Mouse (Mus musculus) kidney, embryonic 15.5 days (tissue): ENCODE data around the gene Atxn2. TPM values are rescaled to one million over a fixed set of nuclear protein-coding genes. Genes with fewer than 3 reads are reported as not detected.

Source experiments
- ATAC-seq: fragments of 200-750 bp; cut with Nextera tagmentation; replicated peaks from 2 replicates; pipeline ENCODE4 v1.8.0; 2017; ENCODE audit warnings: moderate TSS enrichment; ENCODE audit not compliant: low FRiP score
- H3K27ac ChIP-seq: fragments of 300-500 bp; sonication (generic); 2 replicates; pipeline ENCODE4 v1.5.1; 2015; ENCODE audit warnings: mild to moderate bottlenecking, inconsistent platforms
- H3K27me3 ChIP-seq: fragments of 300-500 bp; sonication (generic); 2 replicates; pipeline ENCODE4 v1.6.1; 2015; ENCODE audit warnings: inconsistent platforms
- H3K36me3 ChIP-seq: fragments of 300-500 bp; sonication (generic); 2 replicates; pipeline ENCODE4 v1.6.1; 2015; ENCODE audit warnings: inconsistent platforms
- H3K4me1 ChIP-seq: fragments of 300-500 bp; sonication (generic); 2 replicates; pipeline ENCODE4 v1.6.1; 2015; ENCODE audit warnings: inconsistent platforms
- H3K4me2 ChIP-seq: fragments of 300-500 bp; sonication (generic); 2 replicates; pipeline ENCODE4 v1.6.1; 2015; ENCODE audit warnings: moderate library complexity, mild to moderate bottlenecking, inconsistent platforms
- H3K4me3 ChIP-seq: fragments of 300-500 bp; sonication (generic); replicated peaks from 2 replicates; pipeline ENCODE4 v1.5.1; 2015; ENCODE audit warnings: mild to moderate bottlenecking, inconsistent platforms
- H3K9ac ChIP-seq: fragments of 300-500 bp; sonication (generic); 2 replicates; pipeline ENCODE4 v1.6.1; 2015; ENCODE audit warnings: mild to moderate bottlenecking, inconsistent platforms
- H3K9me3 ChIP-seq: fragments of 300-500 bp; sonication (generic); replicated peaks from 2 replicates; pipeline ENCODE4 v1.6.1; 2016; ENCODE audit warnings: inconsistent platforms
- WGBS: fragments of 180-500 bp; shearing (Covaris S2); methylation state at CpG from one replicate; pipeline ENCODE4 v1.1.7; 2015; ENCODE audit warnings: mixed read lengths; 5-methylcytosine and 5-hydroxymethylcytosine counted together
- polyA plus RNA-seq: library from polyadenylated mRNA; unstranded; fragments of >200 nt; fragmentation: Nextera tagmentation; extraction: Ambion mirVana; gene quantifications from 2 replicates; pipeline ENCODE4 v1.2.1, GENCODE M21; 2015

Gene Atxn2
- polyA plus RNA-seq, 1 experiment from 2014 or later, result 50.1 TPM

GRCm38 (mm10) chr5:121833572-121834240, 122.6 kb downstream of the Atxn2 start:
- WGBS, result 21% methylated on average over 10 of the region's 10 CpGs
- no peaks in the 10 kb centered on the region for H3K9me3 ChIP-seq
- peak overlapping the region; percentile 89 for H3K27ac ChIP-seq
- H3K27me3 ChIP-seq, result 0 out of 2 replicates have a peak, but pooled peaks cover 4% of the 10 kb centered on the region
- H3K4me3 ChIP-seq, result peak overlapping the region; percentile 75
- peaks cover 69% of the 10 kb centered on the region for H3K4me1 ChIP-seq
- peak overlapping the region; percentile 95 for H3K4me2 ChIP-seq
- ATAC-seq, result peak; percentile 20; the same call in 1 of the 2 replicates
- peak overlapping the region; percentile 24; the same call in 1 of the 2 replicates for H3K9ac ChIP-seq
- H3K36me3 ChIP-seq, result peaks cover 8% of the 10 kb centered on the region; the same call in 1 of the 2 replicates

- Histone ChIP-seq H3K27ac (peak overlapping the region; percentile 89), H3K9ac (no peak overlapping the region), H3K4me3 (peak overlapping the region; percentile 75), H3K4me2 (peak overlapping the region; percentile 95), H3K9me3 (no peaks in the 10 kb centered on the region), H3K4me1 (peaks cover 69% of the 10 kb centered on the region), H3K27me3 (0 out of 2 replicates have a peak, but pooled peaks cover 4% of the 10 kb centered on the region), H3K36me3 (peaks cover 8% of the 10 kb centered on the region; the same call in 1 of the 2 replicates)
- ATAC-seq, result no peak
- WGBS, result 48% methylated on average over 7 of the region's 7 CpGs
Measured at GRCm38 (mm10) chr5:121834241-121834606, 123.1 kb downstream of the Atxn2 start.

- WGBS, result 10% methylated on average over 12 of the region's 12 CpGs
- peaks cover 8% of the 10 kb centered on the region; the same call in 1 of the 2 replicates for H3K36me3 ChIP-seq
- H3K9ac ChIP-seq, result peak overlapping the region; percentile 65
- peak overlapping the region; percentile 89 for H3K27ac ChIP-seq
- H3K4me1 ChIP-seq, result peaks cover 67% of the 10 kb centered on the region
- no peak for ATAC-seq
- no peaks in the 10 kb centered on the region for H3K27me3 ChIP-seq
- peak overlapping the region; percentile 75 for H3K4me3 ChIP-seq
- peak overlapping the region; percentile 95 for H3K4me2 ChIP-seq
- H3K9me3 ChIP-seq, result no peaks in the 10 kb centered on the region
Measured at GRCm38 (mm10) chr5:121834991-121835747, 124.0 kb downstream of the Atxn2 start.

- no peaks in the 10 kb centered on the region for H3K9me3 ChIP-seq
- ATAC-seq, result peak; percentile 18
- H3K9ac ChIP-seq, result peak overlapping the region; percentile 65
- peak overlapping the region; percentile 75 for H3K4me3 ChIP-seq
- WGBS, result under 1% methylated on average over 50 of the region's 51 CpGs
- H3K36me3 ChIP-seq, result peaks cover 7% of the 10 kb centered on the region; the same call in 1 of the 2 replicates
- peak overlapping the region; percentile 95 for H3K4me2 ChIP-seq
- H3K4me1 ChIP-seq, result peaks cover 67% of the 10 kb centered on the region
- no peaks in the 10 kb centered on the region for H3K27me3 ChIP-seq
- H3K27ac ChIP-seq, result peak overlapping the region; percentile 89
Measured at GRCm38 (mm10) chr5:121835949-121836691, 125.0 kb downstream of the Atxn2 start.

- peak overlapping the region; percentile 65 for H3K9ac ChIP-seq
- H3K4me1 ChIP-seq, result peaks cover 67% of the 10 kb centered on the region
- 0 out of 2 replicates have a peak, but pooled peaks cover 3% of the 10 kb centered on the region for H3K36me3 ChIP-seq
- peak overlapping the region; percentile 95 for H3K4me2 ChIP-seq
- no peaks in the 10 kb centered on the region for H3K9me3 ChIP-seq
- peak overlapping the region; percentile 75 for H3K4me3 ChIP-seq
- no peaks in the 10 kb centered on the region for H3K27me3 ChIP-seq
- ATAC-seq, result peak; percentile 66
- H3K27ac ChIP-seq, result peak overlapping the region; percentile 89
- under 1% methylated on average over 63 of the region's 77 CpGs for WGBS
Measured at GRCm38 (mm10) chr5:121836692-121837415, 125.7 kb downstream of the Atxn2 start.

GRCm38 (mm10) chr5:121837441-121838340, 126.6 kb downstream of the Atxn2 start, which contains the start of gene Sh2b3:
Gene Sh2b3, minus strand, starts transcription at chr5:121837646.
- WGBS, result 2% methylated on average over 35 of the region's 35 CpGs
- Histone ChIP-seq H3K4me1 (peaks cover 67% of the 10 kb centered on the region), H3K27me3 (no peaks in the 10 kb centered on the region), H3K4me2 (peak within 1 kb of the TSS; percentile 95), H3K9me3 (no peaks in the 10 kb centered on the region), H3K27ac (peak within 1 kb of the TSS; percentile 89), H3K36me3 (no peaks in the 10 kb centered on the region), H3K9ac (peak within 1 kb of the TSS; percentile 65), H3K4me3 (peak within 1 kb of the TSS; percentile 75)
- ATAC-seq, result peak; percentile 20

- peaks cover 67% of the 10 kb centered on the region for H3K4me1 ChIP-seq
- peak overlapping the region; percentile 75 for H3K4me3 ChIP-seq
- no peak for ATAC-seq
- H3K36me3 ChIP-seq, result no peaks in the 10 kb centered on the region
- peak overlapping the region; percentile 50 for H3K9ac ChIP-seq
- peak overlapping the region; percentile 89 for H3K27ac ChIP-seq
- H3K4me2 ChIP-seq, result peak overlapping the region; percentile 95
- no peaks in the 10 kb centered on the region for H3K27me3 ChIP-seq
- WGBS, result 1% methylated on average over 44 of the region's 46 CpGs
- no peaks in the 10 kb centered on the region for H3K9me3 ChIP-seq
Measured at GRCm38 (mm10) chr5:121838341-121839127, 127.4 kb downstream of the Atxn2 start.

GRCm38 (mm10) chr5:121839128-121839473, 128.0 kb downstream of the Atxn2 start:
- H3K9me3 ChIP-seq, result no peaks in the 10 kb centered on the region
- peak overlapping the region; percentile 75 for H3K4me3 ChIP-seq
- peak overlapping the region; percentile 95 for H3K4me2 ChIP-seq
- 0 out of 2 replicates have a peak, but pooled peaks cover 3% of the 10 kb centered on the region for H3K27me3 ChIP-seq
- H3K4me1 ChIP-seq, result peaks cover 67% of the 10 kb centered on the region
- no peak for ATAC-seq
- 21% methylated on average over 7 of the region's 7 CpGs for WGBS
- H3K9ac ChIP-seq, result peak overlapping the region; percentile 50
- H3K27ac ChIP-seq, result peak overlapping the region; percentile 89
- H3K36me3 ChIP-seq, result no peaks in the 10 kb centered on the region

GRCm38 (mm10) chr5:121841516-121841915, 130.4 kb downstream of the Atxn2 start:
- H3K27ac ChIP-seq, result 0 out of 2 replicates have a peak overlapping the region, but pooled peaks have one; percentile 51
- ATAC-seq, result no peak
- H3K9ac ChIP-seq, result no peak overlapping the region
- no peak overlapping the region for H3K4me2 ChIP-seq
- peaks cover 56% of the 10 kb centered on the region for H3K4me1 ChIP-seq
- H3K27me3 ChIP-seq, result 0 out of 2 replicates have a peak, but pooled peaks cover 6% of the 10 kb centered on the region
- no peaks in the 10 kb centered on the region for H3K36me3 ChIP-seq
- no peak overlapping the region for H3K4me3 ChIP-seq
- no peaks in the 10 kb centered on the region for H3K9me3 ChIP-seq
- WGBS, result 87% methylated on average over 9 of the region's 9 CpGs

GRCm38 (mm10) chr5:121841973-121842372, 130.8 kb downstream of the Atxn2 start:
- Histone ChIP-seq H3K27ac (peak overlapping the region; percentile 51; the same call in 1 of the 2 replicates), H3K4me3 (no peak overlapping the region), H3K36me3 (no peaks in the 10 kb centered on the region), H3K9me3 (no peaks in the 10 kb centered on the region), H3K4me2 (peak overlapping the region; percentile 92; the same call in 1 of the 2 replicates), H3K9ac (no peak overlapping the region), H3K4me1 (peaks cover 56% of the 10 kb centered on the region), H3K27me3 (0 out of 2 replicates have a peak, but pooled peaks cover 6% of the 10 kb centered on the region)
- no peak for ATAC-seq
- 49% methylated on average over 10 of the region's 10 CpGs for WGBS
